Mouse (Mus musculus): Measurements from ENCODE around the gene Nub1.

Nub1 gene

GRCm38 (mm10) chr5:24701271-24701670 is 15.9 kb downstream of the Nub1 start:
- DNase-seq (ENCODE audit: low spot score): no peak

- DNase-seq (ENCODE audit: low spot score): no peak
Observed at GRCm38 (mm10) chr5:24704615-24705014, 19.3 kb downstream of the Nub1 start.

- peak; percentile 72 for DNase-seq (ENCODE audit: low spot score)
Observed at GRCm38 (mm10) chr5:24709962-24710361, 24.6 kb downstream of the Nub1 start.

- DNase-seq (ENCODE audit: low spot score): no peak
Observed at GRCm38 (mm10) chr5:24711615-24712014, 26.3 kb downstream of the Nub1 start.

- DNase-seq (ENCODE audit: low spot score): no peak
Observed at GRCm38 (mm10) chr5:24713199-24713598, 27.9 kb downstream of the Nub1 start.

- no peak for DNase-seq (ENCODE audit: low spot score)
Observed at GRCm38 (mm10) chr5:24713987-24714386, 28.7 kb downstream of the Nub1 start.

GRCm38 (mm10) chr5:24718076-24718475 is 32.7 kb downstream of the Nub1 start:
- DNase-seq (ENCODE audit: low spot score): no peak

- DNase-seq (ENCODE audit: low spot score): no peak
Observed at GRCm38 (mm10) chr5:24719852-24720251, 34.5 kb downstream of the Nub1 start.

GRCm38 (mm10) chr5:24723527-24724269 is 38.4 kb downstream of the Nub1 start:
- no peak for DNase-seq (ENCODE audit: low spot score)

GRCm38 (mm10) chr5:24724270-24724634 is 38.9 kb downstream of the Nub1 start:
- DNase-seq (ENCODE audit: low spot score): no peak

GRCm38 (mm10) chr5:24724805-24725204 is 39.5 kb downstream of the Nub1 start:
- DNase-seq (ENCODE audit: low spot score): no peak

GRCm38 (mm10) chr5:24725897-24726296 is 40.6 kb downstream of the Nub1 start:
- no peak for DNase-seq (ENCODE audit: low spot score)

GRCm38 (mm10) chr5:24726901-24727836 is 41.8 kb downstream of the Nub1 start:
- no peak for DNase-seq (ENCODE audit: low spot score)

- no peak for DNase-seq (ENCODE audit: low spot score)
Observed at GRCm38 (mm10) chr5:24729797-24730487, 44.6 kb downstream of the Nub1 start.

GRCm38 (mm10) chr5:24730488-24730871 is 45.1 kb downstream of the Nub1 start, which contains the start of gene Wdr86:
Gene Wdr86 (minus strand): TSS chr5:24730727.
- DNase-seq (ENCODE audit: low spot score): no peak

GRCm38 (mm10) chr5:24730986-24731385 is 45.7 kb downstream of the Nub1 start:
- no peak for DNase-seq (ENCODE audit: low spot score)

GRCm38 (mm10) chr5:24733134-24733533 is 47.8 kb downstream of the Nub1 start:
- DNase-seq (ENCODE audit: low spot score): no peak

- no peak for DNase-seq (ENCODE audit: low spot score)
Observed at GRCm38 (mm10) chr5:24733771-24734426, 48.6 kb downstream of the Nub1 start.

GRCm38 (mm10) chr5:24737595-24737994 is 52.3 kb downstream of the Nub1 start:
- DNase-seq (ENCODE audit: low spot score): no peak

- DNase-seq (ENCODE audit: low spot score): no peak
Observed at GRCm38 (mm10) chr5:24738517-24738916, 53.2 kb downstream of the Nub1 start.

- DNase-seq (ENCODE audit: low spot score): peak; percentile 64
Observed at GRCm38 (mm10) chr5:24739141-24739753, 53.9 kb downstream of the Nub1 start.
